Mouse (Mus musculus): ENCODE measurements around the gene Gm20795. TPM values are rescaled to one million over a fixed set of nuclear protein-coding genes. Genes with fewer than 3 reads are reported as not detected.
"Not testable (repeated sequence)": the region's sequence is repeated elsewhere in the genome, so short reads cannot be mapped to it uniquely, and the experiment has no call there.

Gene Gm20795
- polyA plus RNA-seq (2014; fragmentation: Nextera tagmentation; extraction: Ambion mirVana): not detected in 2 replicates

DNA sequence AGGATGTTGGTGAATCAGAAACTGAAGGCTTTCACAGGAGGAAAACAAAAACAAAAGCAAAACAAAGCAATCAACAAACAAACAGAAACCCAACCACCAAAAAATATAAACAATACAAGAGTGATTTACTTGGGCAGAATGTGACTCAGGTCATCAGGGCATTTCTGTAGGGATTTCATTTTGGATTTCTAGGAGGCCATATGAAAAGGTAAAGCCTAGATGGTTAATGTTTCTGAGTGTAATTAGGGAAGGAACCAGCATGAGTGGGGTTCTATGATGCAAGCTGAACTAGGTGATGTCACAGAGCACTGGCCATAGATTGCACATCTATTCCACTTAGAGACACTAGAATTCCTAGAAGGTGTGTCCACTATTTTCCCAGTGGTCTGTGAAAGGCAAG lies at the start of gene Gm20795:
Gene Gm20795 (plus strand): TSS at position 301 of the 400 bp plus-strand sequence.
- H3K9me3 ChIP-seq (ENCODE audit: control insufficient read depth, low read depth, low read length); H3K4me3 ChIP-seq (ENCODE audit: low read depth, low read length); ATAC-seq (ENCODE audit: insufficient number of reproducible peaks, insufficient read depth, low FRiP score, low read depth); H3K36me3 ChIP-seq (ENCODE audit: control insufficient read depth, insufficient read depth, low read length); H3K27ac ChIP-seq (ENCODE audit: low read length); H3K27me3 ChIP-seq (ENCODE audit: control insufficient read depth, insufficient read depth, low read length); H3K9ac ChIP-seq (replicated peaks; ENCODE audit: low read depth, low read length); H3K4me1 ChIP-seq (ENCODE audit: control insufficient read depth, insufficient read depth, low read length); H3K4me2 ChIP-seq (replicated peaks; ENCODE audit: low read depth, low read length): not testable (repeated sequence)

DNA sequence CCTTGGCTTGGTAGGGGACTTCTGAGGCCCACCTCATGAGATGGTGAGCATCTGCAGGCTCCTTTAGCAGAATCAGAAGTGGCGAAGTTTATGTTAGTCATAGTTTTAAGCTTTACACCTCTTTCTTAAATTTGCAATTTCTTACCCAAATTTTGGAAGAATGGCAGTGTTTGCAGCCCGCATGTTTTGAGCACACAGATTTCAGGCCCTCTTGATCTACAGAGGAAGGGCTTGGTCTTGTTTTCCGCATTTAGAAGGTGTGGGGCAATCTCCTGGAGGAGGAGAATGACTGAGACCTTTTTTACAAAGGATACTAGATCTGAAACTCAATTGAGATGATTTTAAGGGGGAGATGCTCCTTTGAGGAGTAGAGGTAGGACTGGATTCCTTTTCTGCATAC lies 29.0 kb upstream of the Gm20795 start, which contains the start of gene Gm21797:
Gene Gm21797 (minus strand): TSS at position 101 of the 400 bp plus-strand sequence.
- not testable (repeated sequence) for H3K4me3 ChIP-seq (ENCODE audit: low read depth, low read length); H3K27me3 ChIP-seq (ENCODE audit: control insufficient read depth, insufficient read depth, low read length); H3K9me3 ChIP-seq (ENCODE audit: control insufficient read depth, low read depth, low read length); H3K36me3 ChIP-seq (ENCODE audit: control insufficient read depth, insufficient read depth, low read length); H3K9ac ChIP-seq (replicated peaks; ENCODE audit: low read depth, low read length); H3K4me1 ChIP-seq (ENCODE audit: control insufficient read depth, insufficient read depth, low read length); H3K4me2 ChIP-seq (replicated peaks; ENCODE audit: low read depth, low read length); ATAC-seq (ENCODE audit: insufficient number of reproducible peaks, insufficient read depth, low FRiP score, low read depth); H3K27ac ChIP-seq (ENCODE audit: low read length)
- WGBS: no CpG with 5 or more reads among the region's 3 CpGs

Other genes with a start within 250 kb of the Gm20795 start
- not detected in 2 replicates for gene Gm21852, start 152.9 kb upstream of the Gm20795 start, polyA plus RNA-seq (2014; fragmentation: Nextera tagmentation; extraction: Ambion mirVana)
- not detected in 2 replicates for gene Gm21797, start 29.1 kb upstream of the Gm20795 start, polyA plus RNA-seq (2014; fragmentation: Nextera tagmentation; extraction: Ambion mirVana)

Data from stomach, embryonic 14.5 days (tissue).